Mouse (Mus musculus) neural tube, embryonic 15.5 days (tissue): ENCODE measurements around the gene Slc12a4. TPM values are rescaled to one million over a fixed set of nuclear protein-coding genes. Genes with fewer than 3 reads are reported as not detected.

Experiments
- ATAC-seq: fragments of 200-750 bp; cut with Nextera tagmentation; 2 replicates; pipeline ENCODE4 v1.8.0; 2017; ENCODE audit warnings: mild to moderate bottlenecking, moderate TSS enrichment, moderate library complexity; ENCODE audit not compliant: low FRiP score
- H3K27ac ChIP-seq: fragments of 300-500 bp; sonication (generic); replicated peaks from 2 replicates; pipeline ENCODE4 v1.5.1; 2015; ENCODE audit warnings: mild to moderate bottlenecking, inconsistent platforms
- H3K27me3 ChIP-seq: fragments of 300-500 bp; sonication (generic); replicated peaks from 2 replicates; pipeline ENCODE4 v1.6.1; 2015; ENCODE audit warnings: inconsistent platforms
- H3K36me3 ChIP-seq: fragments of 300-500 bp; sonication (generic); 2 replicates; pipeline ENCODE4 v1.6.1; 2015; ENCODE audit warnings: inconsistent platforms
- H3K4me1 ChIP-seq: fragments of 300-500 bp; sonication (generic); 2 replicates; pipeline ENCODE4 v1.6.1; 2015; ENCODE audit warnings: inconsistent platforms
- H3K4me2 ChIP-seq: fragments of 300-500 bp; sonication (generic); 2 replicates; pipeline ENCODE4 v1.6.1; 2015; ENCODE audit warnings: inconsistent platforms, mild to moderate bottlenecking, moderate library complexity
- H3K4me3 ChIP-seq: fragments of 300-500 bp; sonication (generic); replicated peaks from 2 replicates; pipeline ENCODE4 v1.5.1; 2015; ENCODE audit warnings: mild to moderate bottlenecking, inconsistent platforms
- H3K9ac ChIP-seq: fragments of 300-500 bp; sonication (generic); replicated peaks from 2 replicates; pipeline ENCODE4 v1.6.1; 2015; ENCODE audit warnings: mild to moderate bottlenecking, inconsistent platforms
- H3K9me3 ChIP-seq: fragments of 300-500 bp; sonication (generic); replicated peaks from 2 replicates; pipeline ENCODE4 v1.6.1; 2016; ENCODE audit warnings: inconsistent platforms
- WGBS: fragments of 180-500 bp; shearing (Covaris S2); methylation state at CpG from one replicate; pipeline ENCODE4 v1.1.7; 2015; ENCODE audit warnings: mixed read lengths; 5-methylcytosine and 5-hydroxymethylcytosine counted together
- polyA plus RNA-seq: library from polyadenylated mRNA; unstranded; fragments of >200 nt; fragmentation: Nextera tagmentation; extraction: Ambion mirVana; gene quantifications from 2 replicates; pipeline ENCODE4 v1.2.1, GENCODE M21; 2015

The Slc12a4 gene
- polyA plus RNA-seq, 1 experiment from 2014 or later, result 10.8 TPM

- H3K4me1 ChIP-seq, result peaks cover 11% of the 10 kb centered on the region; the same call in 1 of the 2 replicates
- no peak overlapping the region for H3K9ac ChIP-seq
- H3K36me3 ChIP-seq, result no peaks in the 10 kb centered on the region
- 91% methylated on average over 5 of the region's 5 CpGs for WGBS
- no peak overlapping the region for H3K27ac ChIP-seq
- no peaks in the 10 kb centered on the region for H3K9me3 ChIP-seq
- no peak overlapping the region for H3K4me3 ChIP-seq
- H3K27me3 ChIP-seq, result no peaks in the 10 kb centered on the region
- no peak overlapping the region for H3K4me2 ChIP-seq
- ATAC-seq, result no peak
Observed at GRCm38 (mm10) chr8:105942542-105942941, 23.4 kb downstream of the Slc12a4 start.

- Histone ChIP-seq H3K27ac (no peak overlapping the region), H3K4me2 (no peak overlapping the region), H3K4me3 (no peak overlapping the region), H3K27me3 (no peaks in the 10 kb centered on the region), H3K9ac (no peak overlapping the region), H3K9me3 (no peaks in the 10 kb centered on the region), H3K36me3 (no peaks in the 10 kb centered on the region), H3K4me1 (peaks cover 11% of the 10 kb centered on the region; the same call in 1 of the 2 replicates)
- no peak for ATAC-seq
- 91% methylated on average over 11 of the region's 11 CpGs for WGBS
Observed at GRCm38 (mm10) chr8:105942026-105942425, 23.9 kb downstream of the Slc12a4 start.

GRCm38 (mm10) chr8:105938306-105938669 lies 27.6 kb downstream of the Slc12a4 start, which contains the start of gene Psmb10:
Gene Psmb10, minus strand, starts transcription at chr8:105938444.
- 37% methylated on average over 4 of the region's 4 CpGs for WGBS
- Histone ChIP-seq H3K4me2 (peak within 1 kb of the TSS; percentile 94), H3K4me1 (peaks cover 26% of the 10 kb centered on the region), H3K27me3 (no peaks in the 10 kb centered on the region), H3K9me3 (no peaks in the 10 kb centered on the region), H3K4me3 (peak within 1 kb of the TSS; percentile 77), H3K36me3 (no peaks in the 10 kb centered on the region), H3K27ac (peak within 1 kb of the TSS; percentile 94), H3K9ac (peak within 1 kb of the TSS; percentile 82)
- ATAC-seq, result no peak

GRCm38 (mm10) chr8:105937496-105938305 lies 28.2 kb downstream of the Slc12a4 start:
- Histone ChIP-seq H3K4me3 (peak overlapping the region; percentile 77), H3K9ac (peak overlapping the region; percentile 82), H3K9me3 (no peaks in the 10 kb centered on the region), H3K4me2 (peak overlapping the region; percentile 94), H3K27ac (peak overlapping the region; percentile 94), H3K27me3 (no peaks in the 10 kb centered on the region), H3K36me3 (0 out of 2 replicates have a peak, but pooled peaks cover under 1% of the 10 kb centered on the region), H3K4me1 (peaks cover 26% of the 10 kb centered on the region)
- peak; percentile 63 for ATAC-seq
- WGBS, result 1% methylated on average over 33 of the region's 33 CpGs

DNA sequence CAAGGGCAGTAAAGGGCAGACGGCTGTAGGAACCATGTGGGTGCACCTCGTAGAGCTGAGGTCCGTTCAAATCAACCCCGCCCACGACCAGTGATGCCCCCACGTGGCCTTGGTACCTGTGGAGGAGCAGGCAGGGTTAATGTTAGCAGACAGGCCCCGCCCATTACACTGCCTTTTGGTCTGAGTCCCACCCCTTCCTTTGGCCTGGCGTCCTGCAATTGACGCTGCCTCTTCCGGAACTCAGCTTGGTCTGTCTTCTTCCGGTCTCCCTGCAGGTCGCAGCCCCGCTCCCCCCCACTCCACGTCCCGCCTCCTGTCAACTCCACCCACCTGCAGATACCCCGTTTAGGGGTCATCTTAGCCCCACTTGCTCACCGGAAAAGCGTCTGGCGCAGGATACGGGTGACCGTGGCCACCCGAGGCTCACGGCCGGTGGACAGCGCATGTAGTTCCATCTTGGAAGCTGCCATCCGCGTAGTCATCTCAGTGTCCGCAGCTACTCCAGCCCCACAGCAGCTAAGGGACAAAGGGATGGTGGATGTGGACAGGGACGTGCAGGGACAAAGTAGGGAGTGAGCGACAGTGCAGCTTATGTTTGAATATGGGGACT lies 28.9 kb downstream of the Slc12a4 start:
- peak overlapping the region; percentile 82 for H3K9ac ChIP-seq
- H3K9me3 ChIP-seq, result no peaks in the 10 kb centered on the region
- H3K27ac ChIP-seq, result peak overlapping the region; percentile 94
- H3K27me3 ChIP-seq, result no peaks in the 10 kb centered on the region
- H3K4me1 ChIP-seq, result peaks cover 26% of the 10 kb centered on the region
- H3K36me3 ChIP-seq, result 0 out of 2 replicates have a peak, but pooled peaks cover 7% of the 10 kb centered on the region
- H3K4me3 ChIP-seq, result peak overlapping the region; percentile 77
- peak overlapping the region; percentile 94 for H3K4me2 ChIP-seq
- ATAC-seq, result peak; percentile 91
- WGBS, result under 1% methylated on average over 30 of the region's 30 CpGs

GRCm38 (mm10) chr8:105935863-105936603 lies 29.9 kb downstream of the Slc12a4 start:
- no peaks in the 10 kb centered on the region for H3K9me3 ChIP-seq
- 30% methylated on average over 7 of the region's 7 CpGs for WGBS
- 0 out of 2 replicates have a peak, but pooled peaks cover 12% of the 10 kb centered on the region for H3K36me3 ChIP-seq
- H3K27ac ChIP-seq, result peak overlapping the region; percentile 94
- peak overlapping the region; percentile 82 for H3K9ac ChIP-seq
- no peaks in the 10 kb centered on the region for H3K27me3 ChIP-seq
- no peak for ATAC-seq
- peaks cover 26% of the 10 kb centered on the region for H3K4me1 ChIP-seq
- peak overlapping the region; percentile 77 for H3K4me3 ChIP-seq
- peak overlapping the region; percentile 94 for H3K4me2 ChIP-seq

- no peaks in the 10 kb centered on the region for H3K9me3 ChIP-seq
- no peak overlapping the region for H3K4me2 ChIP-seq
- H3K4me1 ChIP-seq, result peaks cover 30% of the 10 kb centered on the region
- WGBS, result 89% methylated on average over 6 of the region's 6 CpGs
- H3K36me3 ChIP-seq, result 0 out of 2 replicates have a peak, but pooled peaks cover 12% of the 10 kb centered on the region
- no peak for ATAC-seq
- H3K4me3 ChIP-seq, result no peak overlapping the region
- H3K27me3 ChIP-seq, result no peaks in the 10 kb centered on the region
- H3K9ac ChIP-seq, result no peak overlapping the region
- no peak overlapping the region for H3K27ac ChIP-seq
Observed at GRCm38 (mm10) chr8:105935105-105935504, 30.8 kb downstream of the Slc12a4 start.

DNA sequence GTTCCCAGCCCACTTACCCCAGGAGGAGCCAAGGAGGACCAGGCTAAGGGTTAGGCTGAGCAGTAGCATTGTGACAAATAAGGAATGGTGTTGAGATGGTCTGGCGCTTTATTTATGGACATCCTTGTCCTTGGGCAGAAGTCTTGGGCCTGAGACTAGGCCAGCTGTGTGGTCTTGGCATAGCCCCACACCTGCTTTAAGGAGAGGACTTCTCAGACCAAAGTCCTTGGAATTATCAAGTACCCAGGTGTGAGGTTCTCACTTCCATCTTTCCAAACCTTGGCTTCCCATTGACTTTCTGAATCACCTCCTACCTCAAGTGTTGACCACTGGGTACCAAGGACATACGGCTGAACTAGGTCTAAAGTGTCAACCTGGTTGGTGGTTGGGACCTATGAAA lies 32.1 kb downstream of the Slc12a4 start, which contains the start of gene Ctrl:
Ctrl (minus strand) TSS at position 101 of the 400 bp plus-strand sequence.
- ATAC-seq, result no peak
- no peak within 1 kb of the TSS for H3K4me2 ChIP-seq
- H3K27me3 ChIP-seq, result no peaks in the 10 kb centered on the region
- 90% methylated on average over 2 of the region's 2 CpGs for WGBS
- no peak within 1 kb of the TSS for H3K27ac ChIP-seq
- H3K36me3 ChIP-seq, result 0 out of 2 replicates have a peak, but pooled peaks cover 16% of the 10 kb centered on the region
- no peak within 1 kb of the TSS for H3K4me3 ChIP-seq
- no peak within 1 kb of the TSS for H3K9ac ChIP-seq
- H3K9me3 ChIP-seq, result no peaks in the 10 kb centered on the region
- peaks cover 30% of the 10 kb centered on the region for H3K4me1 ChIP-seq

DNA sequence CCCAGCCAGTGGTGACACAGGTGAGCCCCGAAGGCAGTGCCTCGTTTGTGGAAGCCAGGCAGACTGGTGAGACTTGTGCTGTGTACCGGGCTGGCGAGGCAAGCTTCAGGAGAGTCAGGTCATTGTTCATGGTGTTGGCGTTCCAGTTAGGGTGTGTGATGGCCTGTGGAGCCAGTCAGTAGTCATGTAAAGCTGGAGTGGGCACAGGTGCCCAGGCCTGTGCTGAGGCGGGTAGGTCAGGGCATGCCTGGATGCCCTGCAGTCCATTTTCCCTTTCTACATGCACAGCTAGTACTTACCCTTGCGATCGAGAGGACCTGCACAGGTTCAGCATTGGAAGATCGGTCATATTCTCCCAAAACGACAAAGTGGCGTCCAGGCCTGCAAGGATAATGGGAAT lies 33.4 kb downstream of the Slc12a4 start:
- Histone ChIP-seq H3K4me2 (no peak overlapping the region), H3K9ac (no peak overlapping the region), H3K36me3 (0 out of 2 replicates have a peak, but pooled peaks cover 16% of the 10 kb centered on the region), H3K9me3 (no peaks in the 10 kb centered on the region), H3K4me3 (no peak overlapping the region), H3K27ac (no peak overlapping the region), H3K4me1 (peaks cover 19% of the 10 kb centered on the region), H3K27me3 (no peaks in the 10 kb centered on the region)
- 93% methylated on average over 11 of the region's 11 CpGs for whole genome bisulfite sequencing
- ATAC-seq, result no peak

GRCm38 (mm10) chr8:105931271-105931670 lies 34.6 kb downstream of the Slc12a4 start:
- Histone ChIP-seq H3K27ac (no peak overlapping the region), H3K9ac (no peak overlapping the region), H3K4me2 (no peak overlapping the region), H3K27me3 (no peaks in the 10 kb centered on the region), H3K4me3 (no peak overlapping the region), H3K36me3 (0 out of 2 replicates have a peak, but pooled peaks cover 16% of the 10 kb centered on the region), H3K9me3 (no peaks in the 10 kb centered on the region), H3K4me1 (peaks cover 14% of the 10 kb centered on the region)
- no peak for ATAC-seq
- WGBS, result 96% methylated on average over 3 of the region's 3 CpGs

- WGBS, result 15% methylated on average over 8 of the region's 8 CpGs
- no peak overlapping the region for H3K4me2 ChIP-seq
- H3K9ac ChIP-seq, result no peak overlapping the region
- no peak overlapping the region for H3K4me3 ChIP-seq
- no peaks in the 10 kb centered on the region for H3K27me3 ChIP-seq
- H3K27ac ChIP-seq, result peak overlapping the region; percentile 46; the same call in 1 of the 2 replicates
- ATAC-seq, result peak; percentile 49
- 0 out of 2 replicates have a peak, but pooled peaks cover 16% of the 10 kb centered on the region for H3K36me3 ChIP-seq
- no peaks in the 10 kb centered on the region for H3K9me3 ChIP-seq
- peaks cover 7% of the 10 kb centered on the region for H3K4me1 ChIP-seq
Observed at GRCm38 (mm10) chr8:105930602-105931001, 35.3 kb downstream of the Slc12a4 start.
